Mouse (Mus musculus): ENCODE results near the gene Galnt12.

GRCm38 (mm10) chr4:47046974-47047373, 44.7 kb upstream of the Galnt12 start:
- TF ChIP-seq CTCF (IDR thresholded peaks at IDR 0.05; ENCODE audit: borderline replicate concordance, insufficient read depth, low read depth, low read length), result peak; percentile 58
- TF ChIP-seq POLR2A (IDR thresholded peaks at IDR 0.05; ENCODE audit: borderline replicate concordance, insufficient read depth, low read length), result no peak
